Mouse (Mus musculus): ENCODE measurements around the gene Ucp1. TPM values are rescaled to one million over a fixed set of nuclear protein-coding genes. Genes with fewer than 3 reads are reported as not detected.

Ucp1 gene
- total and polyA plus RNA-seq, 2 experiments from 2014 or later: 0.15 TPM; not detected in 1

GRCm38 (mm10) chr8:83260418-83261215 is 29.5 kb upstream of the Ucp1 start:
- H3K4me1 ChIP-seq (ENCODE audit: insufficient read depth, low read length): no peaks in the 10 kb centered on the region
- WGBS: 71% methylated on average over 16 of the region's 16 CpGs
- DNase-seq (ENCODE audit: low spot score) (peak; percentile 71), ATAC-seq (ENCODE audit: low FRiP score) (peak; percentile 85; the same call in 1 of the 2 replicates)
- no peaks in the 10 kb centered on the region for H3K27me3 ChIP-seq (ENCODE audit: insufficient read depth, low read length)
- H3K4me2 ChIP-seq (ENCODE audit: low read depth, low read length, poor library complexity, severe bottlenecking): no peak overlapping the region
- TF ChIP-seq CTCF (IDR thresholded peaks at IDR 0.05): peak; percentile 89
- peaks cover 34% of the 10 kb centered on the region for H3K36me3 ChIP-seq (ENCODE audit: insufficient read depth, low read length)
- no peaks in the 10 kb centered on the region for H3K9me3 ChIP-seq (ENCODE audit: low read length)
- H3K27ac ChIP-seq (ENCODE audit: low read depth, low read length): no peak overlapping the region
- H3K4me3 ChIP-seq (ENCODE audit: low read depth, low read length): no peak overlapping the region
- H3K9ac ChIP-seq (replicated peaks; ENCODE audit: low read length, poor library complexity, severe bottlenecking): no peak overlapping the region

- H3K4me2 ChIP-seq (ENCODE audit: low read depth, low read length, poor library complexity, severe bottlenecking): no peak overlapping the region
- H3K9me3 ChIP-seq (ENCODE audit: low read length): no peaks in the 10 kb centered on the region
- DNase-seq (ENCODE audit: low spot score) (no peak), ATAC-seq (ENCODE audit: low FRiP score) (0 out of 2 replicates have a peak, but pooled peaks have one; percentile 18)
- H3K27ac ChIP-seq (ENCODE audit: low read depth, low read length): no peak overlapping the region
- no peaks in the 10 kb centered on the region for H3K27me3 ChIP-seq (ENCODE audit: insufficient read depth, low read length)
- H3K4me1 ChIP-seq (ENCODE audit: insufficient read depth, low read length): no peaks in the 10 kb centered on the region
- H3K9ac ChIP-seq (replicated peaks; ENCODE audit: low read length, poor library complexity, severe bottlenecking): no peak overlapping the region
- no peak for TF ChIP-seq CTCF (IDR thresholded peaks at IDR 0.05)
- peaks cover 25% of the 10 kb centered on the region for H3K36me3 ChIP-seq (ENCODE audit: insufficient read depth, low read length)
- WGBS: 97% methylated on average over 14 of the region's 14 CpGs
- H3K4me3 ChIP-seq (ENCODE audit: low read depth, low read length): no peak overlapping the region
These were observed 19.0 kb upstream of the Ucp1 start for GRCm38 (mm10) chr8:83271172-83271571.

GRCm38 (mm10) chr8:83272464-83272863 is 17.7 kb upstream of the Ucp1 start:
- Histone ChIP-seq H3K4me2 (ENCODE audit: low read depth, low read length, poor library complexity, severe bottlenecking) (no peak overlapping the region), H3K9ac (replicated peaks; ENCODE audit: low read length, poor library complexity, severe bottlenecking) (no peak overlapping the region), H3K27me3 (ENCODE audit: insufficient read depth, low read length) (no peaks in the 10 kb centered on the region), H3K4me1 (ENCODE audit: insufficient read depth, low read length) (no peaks in the 10 kb centered on the region), H3K36me3 (ENCODE audit: insufficient read depth, low read length) (peaks cover 23% of the 10 kb centered on the region), H3K4me3 (ENCODE audit: low read depth, low read length) (no peak overlapping the region), H3K27ac (ENCODE audit: low read depth, low read length) (no peak overlapping the region), H3K9me3 (ENCODE audit: low read length) (no peaks in the 10 kb centered on the region)
- 84% methylated on average over 10 of the region's 10 CpGs for WGBS
- no peak for ATAC-seq (ENCODE audit: low FRiP score)
- no peak for DNase-seq (ENCODE audit: low spot score)
- no peak for TF ChIP-seq CTCF (IDR thresholded peaks at IDR 0.05)

GRCm38 (mm10) chr8:83274470-83274869 is 15.7 kb upstream of the Ucp1 start:
- Histone ChIP-seq H3K4me2 (ENCODE audit: low read depth, low read length, poor library complexity, severe bottlenecking) (no peak overlapping the region), H3K36me3 (ENCODE audit: insufficient read depth, low read length) (peaks cover 21% of the 10 kb centered on the region), H3K27ac (ENCODE audit: low read depth, low read length) (no peak overlapping the region), H3K4me3 (ENCODE audit: low read depth, low read length) (no peak overlapping the region), H3K27me3 (ENCODE audit: insufficient read depth, low read length) (no peaks in the 10 kb centered on the region), H3K9me3 (ENCODE audit: low read length) (no peaks in the 10 kb centered on the region), H3K9ac (replicated peaks; ENCODE audit: low read length, poor library complexity, severe bottlenecking) (no peak overlapping the region), H3K4me1 (ENCODE audit: insufficient read depth, low read length) (no peaks in the 10 kb centered on the region)
- ATAC-seq (ENCODE audit: low FRiP score) (no peak), DNase-seq (ENCODE audit: low spot score) (no peak)
- WGBS: 76% methylated on average over 11 of the region's 11 CpGs
- TF ChIP-seq CTCF (IDR thresholded peaks at IDR 0.05): no peak

- TF ChIP-seq CTCF (IDR thresholded peaks at IDR 0.05): no peak
- DNase-seq (ENCODE audit: low spot score) (no peak), ATAC-seq (ENCODE audit: low FRiP score) (no peak)
- Histone ChIP-seq H3K4me3 (ENCODE audit: low read depth, low read length) (no peak overlapping the region), H3K4me2 (ENCODE audit: low read depth, low read length, poor library complexity, severe bottlenecking) (no peak overlapping the region), H3K36me3 (ENCODE audit: insufficient read depth, low read length) (0 out of 2 replicates have a peak, but pooled peaks cover 3% of the 10 kb centered on the region), H3K4me1 (ENCODE audit: insufficient read depth, low read length) (no peaks in the 10 kb centered on the region), H3K9me3 (ENCODE audit: low read length) (no peaks in the 10 kb centered on the region), H3K27ac (ENCODE audit: low read depth, low read length) (no peak overlapping the region), H3K27me3 (ENCODE audit: insufficient read depth, low read length) (no peaks in the 10 kb centered on the region), H3K9ac (replicated peaks; ENCODE audit: low read length, poor library complexity, severe bottlenecking) (no peak overlapping the region)
- 90% methylated on average over 6 of the region's 6 CpGs for WGBS
These were observed 11.7 kb upstream of the Ucp1 start for GRCm38 (mm10) chr8:83278431-83278830.

GRCm38 (mm10) chr8:83285391-83285790 is 4.8 kb upstream of the Ucp1 start:
- no peak overlapping the region for H3K27ac ChIP-seq (ENCODE audit: low read depth, low read length)
- H3K4me1 ChIP-seq (ENCODE audit: insufficient read depth, low read length): no peaks in the 10 kb centered on the region; the same call in 1 of the 2 replicates
- ATAC-seq (ENCODE audit: low FRiP score) (no peak), DNase-seq (ENCODE audit: low spot score) (no peak)
- H3K9ac ChIP-seq (replicated peaks; ENCODE audit: low read length, poor library complexity, severe bottlenecking): no peak overlapping the region
- no peak overlapping the region for H3K4me3 ChIP-seq (ENCODE audit: low read depth, low read length)
- H3K36me3 ChIP-seq (ENCODE audit: insufficient read depth, low read length): no peaks in the 10 kb centered on the region
- no peaks in the 10 kb centered on the region for H3K9me3 ChIP-seq (ENCODE audit: low read length)
- WGBS: 87% methylated on average over 8 of the region's 8 CpGs
- no peak for TF ChIP-seq CTCF (IDR thresholded peaks at IDR 0.05)
- H3K27me3 ChIP-seq (ENCODE audit: insufficient read depth, low read length): peaks cover 5% of the 10 kb centered on the region; the same call in 1 of the 2 replicates
- H3K4me2 ChIP-seq (ENCODE audit: low read depth, low read length, poor library complexity, severe bottlenecking): no peak overlapping the region
